16 mouse cellular contexts compared by ENCODE assay signal in the genomic region with DNA sequence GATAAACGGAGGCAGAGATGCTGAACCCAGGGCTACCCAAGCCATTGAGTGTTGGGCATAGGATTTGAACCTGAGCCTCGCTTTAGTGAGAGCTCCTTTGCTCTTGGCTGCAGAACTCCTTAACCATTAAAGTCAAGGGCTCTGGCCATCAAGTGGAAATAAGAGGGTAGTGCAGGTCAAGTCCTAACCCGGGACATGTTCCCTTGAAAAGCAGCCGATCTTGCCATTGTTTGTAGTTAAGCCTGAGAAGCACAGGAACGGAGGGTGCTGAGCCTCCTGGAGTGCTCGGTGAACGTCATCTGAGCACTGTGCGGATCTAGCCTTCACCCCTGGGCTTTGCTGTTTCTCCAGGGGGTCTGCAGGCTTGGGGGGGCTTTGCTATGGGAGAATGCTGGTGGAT. TPM values are rescaled to one million over a fixed set of nuclear protein-coding genes. Genes with fewer than 3 reads are reported as not detected.
A peak's percentile ranks its signal among the peaks of the same experiment; 100 is the strongest.
DNase-seq lines count a peak whose midpoint lies in the region; ATAC-seq and TF ChIP-seq lines count a peak whose summit lies in the region.
"Had no signal": no experiment of that assay in that cellular context is flagged by ENCODE, and none has a peak within 500 bp of the region (broad histone marks: within the 10 kb centered on the region; RNA-seq: fewer than 3 reads in every experiment).

No protein-coding gene starts in this region.

- H3K4me1 ChIP-seq in kidney, postnatal 0 days (replicated peaks; ENCODE audit: insufficient read depth, low read length): no peaks in the 10 kb centered on the region
- H3K4me1 ChIP-seq in kidney, embryonic 16.5 days (ENCODE audit: insufficient read depth, low read length): peaks cover 5% of the 10 kb centered on the region; the same call in 1 of the 2 replicates
- H3K4me1 ChIP-seq in ES-E14 (ENCODE audit: control insufficient read depth in 2 of 2, insufficient read depth in 2 of 2, low read length in 2 of 2, poor library complexity in 1 of 2): peaks cover 13 to 53% of the 10 kb centered on the region in 2 experiments
- H3K4me1 ChIP-seq: megakaryocyte, embryonic 14.5 days; stomach, embryonic 15.5 days had no signal

- no peak for ATAC-seq in kidney, postnatal 0 days (replicated peaks; ENCODE audit: low FRiP score, low read depth)
- ATAC-seq in kidney, embryonic 16.5 days (ENCODE audit: low FRiP score, low TSS enrichment): no peak
- ATAC-seq in megakaryocyte progenitor cell, adult 5-6 weeks (replicated peaks; ENCODE audit: poor library complexity): peak; percentile 20; the same call in 1 of the 2 replicates
- no peak for ATAC-seq in CD4-positive, CD25-positive, alpha-beta regulatory T cell, adult 4 months

- H3K4me2 ChIP-seq in kidney, postnatal 0 days (ENCODE audit: low read length): no peak overlapping the region
- no peak overlapping the region for H3K4me2 ChIP-seq in kidney, embryonic 16.5 days (replicated peaks; ENCODE audit: low read depth, low read length)
- H3K4me2 ChIP-seq: embryonic facial prominence, embryonic 13.5 days; heart, embryonic 11.5 days; stomach, embryonic 15.5 days had no signal

- in situ Hi-C loops in ES-E14 (cut with MboI; ENCODE audit: low sequenced_read_pairs in 2 of 2, unreplicated experiment in 2 of 2): no loop called here

- no peaks in the 10 kb centered on the region for H3K9me3 ChIP-seq in kidney, postnatal 0 days (replicated peaks; ENCODE audit: low read length)
- H3K9me3 ChIP-seq in kidney, embryonic 16.5 days (ENCODE audit: low read length): no peaks in the 10 kb centered on the region
- H3K9me3 ChIP-seq in ES-E14 (ENCODE audit: control insufficient read depth, insufficient read depth, low read depth, low read length): no peaks in the 10 kb centered on the region
- H3K9me3 ChIP-seq: embryonic facial prominence, embryonic 13.5 days; megakaryocyte, embryonic 14.5 days; stomach, embryonic 15.5 days had no signal

- no peaks in the 10 kb centered on the region for H3K27me3 ChIP-seq in kidney, postnatal 0 days (ENCODE audit: insufficient read depth, low read length)
- H3K27me3 ChIP-seq in kidney, embryonic 16.5 days (ENCODE audit: insufficient read depth, low read length): no peaks in the 10 kb centered on the region
- H3K27me3 ChIP-seq: embryonic facial prominence, embryonic 13.5 days; stomach, embryonic 15.5 days had no signal

- TF ChIP-seq CTCF in kidney, postnatal 0 days (IDR thresholded peaks at IDR 0.05; ENCODE audit: low read depth): peak; percentile 53; the same call in 1 of the 2 replicates

- no peak overlapping the region for H3K4me3 ChIP-seq in kidney, postnatal 0 days (replicated peaks; ENCODE audit: low read depth, low read length)
- H3K4me3 ChIP-seq in kidney, embryonic 16.5 days (ENCODE audit: low read length): no peak overlapping the region
- H3K4me3 ChIP-seq in ES-E14 (ENCODE audit: insufficient read depth in 1 of 2, low read depth in 1 of 2, low read length in 2 of 2, poor library complexity in 1 of 2, severe bottlenecking in 1 of 2): peak overlapping the region; percentile 16 to 37; a peak in 3 of 4 replicates
- H3K4me3 ChIP-seq: embryonic facial prominence, embryonic 13.5 days; megakaryocyte, embryonic 14.5 days; stomach, embryonic 15.5 days had no signal

- peaks cover 71% of the 10 kb centered on the region for H3K36me3 ChIP-seq in kidney, postnatal 0 days (ENCODE audit: insufficient read depth, low read length)
- H3K36me3 ChIP-seq in kidney, embryonic 16.5 days (ENCODE audit: insufficient read depth, low read length): peaks cover 82% of the 10 kb centered on the region
- peaks cover 96% of the 10 kb centered on the region for H3K36me3 ChIP-seq in ES-E14 (ENCODE audit: control insufficient read depth, insufficient read depth, low read length, poor library complexity, severe bottlenecking)

- DNase-seq in kidney, postnatal 0 days (ENCODE audit: low spot score): peak; percentile 51
- DNase-seq in ES-E14 (ENCODE audit: low read depth, low spot score): no peak
- peak; percentile 41 for DNase-seq in embryo, embryonic 11 days
- DNase-seq in left cerebral cortex, adult 18-20 months (ENCODE audit: low spot score in 2 of 2): no peak
- DNase-seq: adrenal gland, postnatal 10 days; cerebellum, adult 11-12 months; kidney, adult 11 months; right cerebral cortex, postnatal 4 days had no signal

- H3K27ac ChIP-seq in kidney, postnatal 0 days: no peak overlapping the region
- H3K27ac ChIP-seq in kidney, embryonic 16.5 days (ENCODE audit: low read length): no peak overlapping the region
- no peak overlapping the region for H3K27ac ChIP-seq in ES-E14 (ENCODE audit: insufficient read depth, low read depth, low read length, poor library complexity, severe bottlenecking)
- H3K27ac ChIP-seq: embryonic facial prominence, embryonic 13.5 days; stomach, embryonic 15.5 days had no signal

- WGBS in kidney, postnatal 0 days: 70% methylated on average over 8 of the region's 8 CpGs
- WGBS in kidney, embryonic 16.5 days: 68% methylated on average over 8 of the region's 8 CpGs

- no peak overlapping the region for H3K9ac ChIP-seq in kidney, postnatal 0 days (ENCODE audit: low read depth, low read length)
- H3K9ac ChIP-seq in kidney, embryonic 16.5 days (replicated peaks; ENCODE audit: low read length): no peak overlapping the region
- peak overlapping the region; percentile 1; the same call in 1 of the 2 replicates for H3K9ac ChIP-seq in ES-E14 (ENCODE audit: insufficient read depth, low read depth, low read length, poor library complexity, severe bottlenecking)
- H3K9ac ChIP-seq: embryonic facial prominence, embryonic 13.5 days; stomach, embryonic 15.5 days had no signal

TF ChIP-seq in ES-E14, 5 proteins besides CTCF, POLR2A, EP300 and RAD21:
- TF ChIP-seq ZNF384 (IDR thresholded peaks at IDR 0.05; ENCODE audit: low read depth, low read length) (no peak), HCFC1 (IDR thresholded peaks at IDR 0.05; ENCODE audit: borderline replicate concordance, insufficient read depth, low read length) (no peak), ZC3H11A (IDR thresholded peaks at IDR 0.05; ENCODE audit: borderline replicate concordance, low read depth, low read length) (no peak), CHD2 (IDR thresholded peaks at IDR 0.05; ENCODE audit: low read depth, low read length) (no peak), MAFK (IDR thresholded peaks at IDR 0.05; ENCODE audit: insufficient read depth, low read depth, low read length) (no peak)

RNA-seq across cellular contexts. Expression of gene Cisd3, which starts 7.8 kb away (rescaled TPM):
- polyA plus RNA-seq in kidney, postnatal 0 days (2015; fragmentation: Nextera tagmentation; extraction: Ambion mirVana): 69.2 and 70.9 TPM in 2 replicates
- 47.3 and 53.1 TPM in 2 replicates for polyA plus RNA-seq in kidney, embryonic 16.5 days (2015; fragmentation: Nextera tagmentation; extraction: Ambion mirVana)
- 49.9 and 66.0 TPM in 2 replicates for total RNA-seq in ES-E14 (2012; rRNA removed)
- 17.4 and 24.9 TPM in 2 replicates for total RNA-seq in megakaryocyte progenitor cell, adult 5-6 weeks (2015)
- total RNA-seq in megakaryocyte progenitor cell, adult 5-6 weeks (2017): 3.5 and 5.4 TPM in 2 replicates
- 10 to 100 TPM; 54.7 to 57.2 TPM for total RNA-seq in left cerebral cortex, adult 18-20 months (2021)
- polyA plus RNA-seq in CD4-positive, CD25-positive, alpha-beta regulatory T cell, adult 4 months (2017; shearing (Covaris generic)): 10 to 100 TPM; 63.5 to 80.3 TPM

RNA-seq across cellular contexts. Expression of gene Mllt6, which starts 14.6 kb away (rescaled TPM):
- 2.3 TPM in 2 replicates for polyA plus RNA-seq in kidney, postnatal 0 days (2015; fragmentation: Nextera tagmentation; extraction: Ambion mirVana)
- polyA plus RNA-seq in kidney, embryonic 16.5 days (2015; fragmentation: Nextera tagmentation; extraction: Ambion mirVana): 4.1 and 5.5 TPM in 2 replicates
- 113 and 142 TPM in 2 replicates for total RNA-seq in ES-E14 (2012; rRNA removed)
- total RNA-seq in megakaryocyte progenitor cell, adult 5-6 weeks (2015): 3.3 and 4.5 TPM in 2 replicates
- 5.8 and 7.2 TPM in 2 replicates for total RNA-seq in megakaryocyte progenitor cell, adult 5-6 weeks (2017)
- total RNA-seq in left cerebral cortex, adult 18-20 months (2021): 100 to 1,000 TPM; 135 to 149 TPM
- polyA plus RNA-seq in CD4-positive, CD25-positive, alpha-beta regulatory T cell, adult 4 months (2017; shearing (Covaris generic)): 10 to 100 TPM in 1 of 2 experiments, 1 to 10 TPM in 1; 8.0 to 14.1 TPM

RNA-seq across cellular contexts. Expression of gene Pcgf2, which starts 22.5 kb away (rescaled TPM):
- polyA plus RNA-seq in kidney, postnatal 0 days (2015; fragmentation: Nextera tagmentation; extraction: Ambion mirVana): 10.4 and 11.4 TPM in 2 replicates
- 12.3 and 16.3 TPM in 2 replicates for polyA plus RNA-seq in kidney, embryonic 16.5 days (2015; fragmentation: Nextera tagmentation; extraction: Ambion mirVana)
- total RNA-seq in ES-E14 (2012; rRNA removed): 20.1 and 28.4 TPM in 2 replicates
- total RNA-seq in megakaryocyte progenitor cell, adult 5-6 weeks (2015): 3.9 and 4.6 TPM in 2 replicates
- 1.2 and 1.5 TPM in 2 replicates for total RNA-seq in megakaryocyte progenitor cell, adult 5-6 weeks (2017)
- total RNA-seq in left cerebral cortex, adult 18-20 months (2021): 10 to 100 TPM; 32.4 to 35.2 TPM
- 1 to 10 TPM; 2.9 to 4.6 TPM for polyA plus RNA-seq in CD4-positive, CD25-positive, alpha-beta regulatory T cell, adult 4 months (2017; shearing (Covaris generic))
- total RNA-seq: neutrophil, adult 5-6 weeks had no signal

RNA-seq across cellular contexts. Expression of gene Psmb3, which starts 25.4 kb away (rescaled TPM):
- 504 and 541 TPM in 2 replicates for polyA plus RNA-seq in kidney, postnatal 0 days (2015; fragmentation: Nextera tagmentation; extraction: Ambion mirVana)
- 478 and 503 TPM in 2 replicates for polyA plus RNA-seq in kidney, embryonic 16.5 days (2015; fragmentation: Nextera tagmentation; extraction: Ambion mirVana)
- total RNA-seq in ES-E14 (2012; rRNA removed): 522 and 677 TPM in 2 replicates
- total RNA-seq in megakaryocyte progenitor cell, adult 5-6 weeks (2015): 114 and 126 TPM in 2 replicates
- total RNA-seq in megakaryocyte progenitor cell, adult 5-6 weeks (2017): 158 and 185 TPM in 2 replicates
- total RNA-seq in left cerebral cortex, adult 18-20 months (2021): 100 to 1,000 TPM; 122 to 128 TPM
- 100 to 1,000 TPM; 453 to 558 TPM for polyA plus RNA-seq in CD4-positive, CD25-positive, alpha-beta regulatory T cell, adult 4 months (2017; shearing (Covaris generic))

RNA-seq across cellular contexts. Expression of gene Epop, which starts 48.3 kb away (rescaled TPM):
- polyA plus RNA-seq in kidney, postnatal 0 days (2015; fragmentation: Nextera tagmentation; extraction: Ambion mirVana): 2.9 and 4.1 TPM in 2 replicates
- 2.3 and 2.5 TPM in 2 replicates for polyA plus RNA-seq in kidney, embryonic 16.5 days (2015; fragmentation: Nextera tagmentation; extraction: Ambion mirVana)
- total RNA-seq in ES-E14 (2012; rRNA removed): 100 and 109 TPM in 2 replicates
- total RNA-seq in megakaryocyte progenitor cell, adult 5-6 weeks (2015): 3.4 and 4.0 TPM in 2 replicates
- total RNA-seq in megakaryocyte progenitor cell, adult 5-6 weeks (2017): 0.62 and 0.91 TPM in 2 replicates
- 100 to 1,000 TPM; 103 to 109 TPM for total RNA-seq in left cerebral cortex, adult 18-20 months (2021)
- under 1 TPM; 0.43 to 0.78 TPM for polyA plus RNA-seq in CD4-positive, CD25-positive, alpha-beta regulatory T cell, adult 4 months (2017; shearing (Covaris generic))

Comparison
In these comparisons a context has a peak if more than half of its experiments do, and no peak if none do; other contexts are left out.
1. DNase-seq: peak in kidney, postnatal 0 days (single experiment) and embryo, embryonic 11 days (single experiment); none in ES-E14 (single experiment) and left cerebral cortex, adult 18-20 months (0 of 2).
2. H3K4me3 ChIP-seq: peak in ES-E14 (2 of 2); none in kidney, postnatal 0 days (single experiment) and kidney, embryonic 16.5 days (single experiment).
3. RNA of gene Mllt6, which starts 14.6 kb away (total RNA-seq): 135 to 149 TPM in left cerebral cortex, adult 18-20 months and 113 to 142 TPM in ES-E14; 3.3 to 7.2 TPM in megakaryocyte progenitor cell, adult 5-6 weeks; every median in the first group is over 10 times any median in the second.